Mouse (Mus musculus) myocyte (in vitro differentiated cells): ENCODE data around the gene Tcf7l1.

ENCODE experiments used
- E2F4 ChIP-seq: IDR thresholded peaks from one replicate; pipeline ENCODE4 v1.6.1; 2011; ENCODE audit warnings: mild to moderate bottlenecking, control low read depth, moderate library complexity; ENCODE audit not compliant: insufficient read depth
- POLR2A ChIP-seq: IDR thresholded peaks from one replicate; pipeline ENCODE4 v1.6.1; 2011; ENCODE audit warnings: low read depth, mild to moderate bottlenecking, control low read depth, moderate library complexity; ENCODE audit not compliant: insufficient read length

- TF ChIP-seq POLR2A = no peak
- no peak for TF ChIP-seq E2F4
These were observed 27.4 kb downstream of the Tcf7l1 start for GRCm38 (mm10) chr6:72761645-72762044.
